Mouse (Mus musculus): ENCODE results near the gene Ick. TPM values are rescaled to one million over a fixed set of nuclear protein-coding genes. Genes with fewer than 3 reads are reported as not detected.
"Not testable (repeated sequence)": the region's sequence is repeated elsewhere in the genome, so short reads cannot be mapped to it uniquely, and the experiment has no call there.

The Ick gene
- total RNA-seq, 2 experiments from 2014 or later = 11.1 to 13.2 TPM

- no peak for DNase-seq
- intact Hi-C loops (cut with DNase I; ENCODE audit: low total_unique reads) = no loop called here
Observed at GRCm38 (mm10) chr9:78176831-78177230, 67.8 kb downstream of the Ick start.

DNA sequence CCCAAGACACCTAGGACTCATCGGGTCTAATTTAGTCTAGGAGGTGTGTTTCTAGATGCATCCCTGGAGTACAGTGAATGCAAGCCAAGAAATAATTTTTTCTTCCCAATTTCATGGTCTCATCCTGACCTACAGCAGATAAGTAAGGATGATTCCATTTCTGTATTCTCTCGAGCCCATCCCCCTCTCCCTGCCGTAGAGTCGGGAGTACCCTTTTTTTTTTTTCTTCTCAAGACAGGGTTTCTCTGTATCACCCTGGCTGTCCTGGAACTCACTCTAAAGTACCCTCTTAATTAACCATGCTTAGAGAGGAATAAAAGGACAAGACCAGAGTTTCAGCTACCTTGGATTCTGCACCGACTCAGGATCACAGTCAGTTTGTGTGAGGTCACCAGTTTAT, 69.2 kb downstream of the Ick start:
- DNase-seq = no peak
- intact Hi-C loops (cut with DNase I; ENCODE audit: low total_unique reads) = no loop called here

DNA sequence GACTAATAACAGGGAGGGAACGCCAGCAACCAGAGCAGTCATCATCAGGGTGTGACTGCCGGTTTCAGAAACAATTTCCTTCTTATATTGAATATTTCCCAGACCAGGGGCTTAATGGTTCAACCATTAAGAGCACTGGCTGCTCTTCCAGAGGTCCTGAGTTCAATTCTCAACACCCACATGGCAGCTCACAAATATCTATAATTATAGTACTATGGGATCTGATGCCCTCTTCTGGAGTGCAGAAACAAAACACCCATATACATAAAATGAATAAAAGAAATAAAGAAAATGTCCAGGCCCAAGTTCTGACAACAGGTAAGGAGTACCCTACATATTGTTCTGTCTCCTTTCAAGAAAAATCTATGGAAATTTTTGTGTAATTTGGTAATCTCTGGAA, 70.1 kb downstream of the Ick start:
- DNase-seq = no peak
- intact Hi-C loops (cut with DNase I; ENCODE audit: low total_unique reads) = no loop called here

- DNase-seq; intact Hi-C loops (cut with DNase I; ENCODE audit: low total_unique reads): not testable (repeated sequence)
Observed at GRCm38 (mm10) chr9:78182474-78182873, 73.5 kb downstream of the Ick start, which contains the start of gene Gsta4. Gene Gsta4, plus strand, starts transcription at chr9:78182774.

DNA sequence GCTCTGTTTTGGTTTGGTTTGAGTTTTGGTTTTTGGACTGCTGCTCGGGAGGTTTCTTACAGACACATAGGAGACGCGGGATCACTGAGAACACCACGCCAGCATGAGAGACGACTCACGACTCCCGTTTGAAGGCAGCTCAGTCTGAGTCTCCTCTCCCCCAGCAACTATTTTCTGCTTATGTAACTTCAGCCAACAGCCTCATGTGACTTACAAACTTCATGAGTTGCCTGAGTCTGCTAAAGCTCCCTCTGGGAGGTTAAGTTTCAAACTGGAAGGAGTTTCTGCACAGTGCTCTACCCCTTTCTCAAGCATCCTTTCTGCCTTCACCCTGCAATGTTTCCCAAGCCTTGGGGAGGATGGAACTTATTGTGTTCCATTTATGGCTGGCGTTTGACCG, 76.7 kb downstream of the Ick start:
- intact Hi-C loops (cut with DNase I; ENCODE audit: low total_unique reads) = no loop called here
- DNase-seq = no peak

GRCm38 (mm10) chr9:78188910-78189309, 79.9 kb downstream of the Ick start:
- intact Hi-C loops (cut with DNase I; ENCODE audit: low total_unique reads) = no loop called here
- DNase-seq = no peak

DNA sequence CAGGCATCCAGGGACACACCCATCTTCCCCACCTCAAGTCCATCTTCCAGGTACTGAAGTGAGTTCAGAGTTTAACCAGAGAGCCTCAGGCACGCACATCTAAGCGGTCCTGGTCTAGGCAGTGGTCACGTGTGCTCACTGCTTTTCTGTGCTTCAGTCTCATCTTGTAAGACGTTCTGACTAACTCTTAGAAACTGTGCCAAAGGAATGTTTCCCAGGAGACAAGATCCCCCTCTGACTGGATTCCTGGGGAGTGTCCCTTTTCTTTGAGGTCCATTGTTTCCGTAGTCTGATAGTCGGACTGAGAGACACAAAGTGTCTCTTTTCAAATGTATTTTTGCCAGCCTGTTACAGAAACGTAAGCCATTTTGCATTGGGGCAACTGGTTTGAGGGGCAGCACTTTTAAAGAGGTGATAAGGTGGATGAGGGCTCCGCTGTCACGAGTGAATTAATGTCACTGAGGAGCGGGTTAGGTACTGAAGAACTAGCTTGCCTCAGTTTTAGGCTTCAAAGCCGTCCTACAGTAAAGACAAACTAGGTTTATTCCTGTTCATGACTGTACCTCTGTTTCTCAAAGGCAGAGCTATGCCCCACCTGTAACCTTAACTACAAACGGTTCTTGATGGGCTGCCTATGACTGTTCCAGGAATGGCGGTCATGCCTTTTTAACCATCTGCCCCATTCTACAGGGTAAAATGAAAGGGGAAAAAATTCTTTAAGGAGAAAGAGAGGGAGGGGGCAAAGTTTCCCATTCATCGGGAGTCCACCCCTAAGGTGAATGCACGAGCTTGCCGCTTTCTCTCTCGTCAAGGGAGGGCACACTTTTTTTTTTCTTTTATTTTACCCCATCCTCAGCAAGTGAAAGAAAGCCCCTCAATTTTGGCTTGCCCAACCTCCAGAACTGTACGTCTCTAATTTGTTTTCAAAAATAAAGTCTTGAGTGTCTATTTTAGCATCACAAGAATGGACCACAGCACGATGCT, 82.0 kb downstream of the Ick start:
- intact Hi-C loops (cut with DNase I; ENCODE audit: low total_unique reads) = no loop called here
- DNase-seq = no peak

GRCm38 (mm10) chr9:78191736-78192135, 82.7 kb downstream of the Ick start:
- intact Hi-C loops (cut with DNase I; ENCODE audit: low total_unique reads) = no loop called here
- DNase-seq = peak; percentile 45

GRCm38 (mm10) chr9:78193902-78194597, 85.1 kb downstream of the Ick start:
- intact Hi-C loops (cut with DNase I; ENCODE audit: low total_unique reads) = no loop called here

GRCm38 (mm10) chr9:78195034-78195433, 86.0 kb downstream of the Ick start:
- DNase-seq = no peak
- intact Hi-C loops (cut with DNase I; ENCODE audit: low total_unique reads) = no loop called here

More at GRCm38 (mm10) chr9:78193902-78194597, 85.1 kb downstream of the Ick start:
- peak; percentile 29 for DNase-seq

- intact Hi-C loops (cut with DNase I; ENCODE audit: low total_unique reads) = no loop called here
Observed at GRCm38 (mm10) chr9:78197801-78198200, 88.8 kb downstream of the Ick start.

GRCm38 (mm10) chr9:78204194-78204593, 95.2 kb downstream of the Ick start:
- intact Hi-C loops (cut with DNase I; ENCODE audit: low total_unique reads) = no loop called here

More at GRCm38 (mm10) chr9:78197801-78198200, 88.8 kb downstream of the Ick start:
- no peak for DNase-seq

DNA sequence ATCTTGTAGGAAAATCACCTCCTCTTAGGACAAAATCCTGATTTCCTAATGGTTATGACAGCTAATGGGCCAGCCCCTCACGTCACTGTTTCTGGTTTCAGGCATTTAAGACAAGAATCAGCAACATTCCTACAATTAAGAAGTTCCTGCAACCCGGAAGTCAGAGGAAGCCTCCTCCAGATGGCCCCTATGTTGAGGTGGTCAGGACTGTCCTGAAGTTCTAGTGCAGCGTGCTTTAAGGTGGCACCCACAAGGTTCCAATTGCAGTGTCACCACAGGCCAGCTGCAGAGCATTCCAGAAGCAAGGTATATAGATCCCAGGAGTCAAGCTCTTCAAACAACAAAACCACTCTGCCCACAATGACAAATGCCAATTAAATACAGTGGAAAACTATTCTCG, 100.0 kb downstream of the Ick start:
- intact Hi-C loops (cut with DNase I; ENCODE audit: low total_unique reads) = no loop called here
- no peak for DNase-seq

More at GRCm38 (mm10) chr9:78204194-78204593, 95.2 kb downstream of the Ick start:
- no peak for DNase-seq

DNA sequence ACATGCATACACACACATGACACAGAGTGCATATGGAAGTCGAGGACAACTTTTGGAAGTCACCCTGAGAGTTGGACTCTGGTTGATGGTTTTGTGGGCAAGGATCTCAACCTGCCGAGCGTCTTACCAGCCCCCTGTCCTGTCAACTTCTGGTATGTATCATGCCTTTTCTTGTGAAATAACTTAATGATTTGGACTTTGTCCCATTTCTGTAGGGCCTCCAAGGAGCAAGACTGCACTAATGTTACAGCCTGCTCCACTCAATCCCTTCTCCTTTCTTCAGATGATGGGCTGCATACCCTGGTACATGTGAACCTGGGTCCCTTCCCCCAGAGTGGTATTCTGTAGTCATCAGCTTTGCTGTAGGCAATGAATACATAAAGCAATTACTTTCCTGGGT, 101.1 kb downstream of the Ick start:
- DNase-seq = no peak
- intact Hi-C loops (cut with DNase I; ENCODE audit: low total_unique reads) = no loop called here

DNA sequence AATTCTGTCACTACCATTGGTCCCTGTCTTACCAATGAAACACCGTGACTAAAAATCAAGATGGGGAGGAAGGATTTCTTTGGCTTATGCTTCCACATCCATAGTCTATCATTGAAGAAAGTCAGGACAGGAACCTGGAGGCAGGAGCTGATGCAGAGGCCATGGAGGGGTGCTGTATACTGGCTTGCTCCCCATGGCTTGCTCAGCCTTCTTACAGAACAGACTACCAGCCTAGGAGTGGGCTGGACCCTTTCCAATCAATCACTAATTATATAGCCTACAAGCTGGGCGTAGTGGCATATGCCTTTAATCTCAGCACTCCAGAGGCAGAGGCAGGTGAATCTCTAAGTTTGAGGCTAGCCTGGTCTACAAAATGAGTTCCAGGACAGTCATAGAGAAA, 101.8 kb downstream of the Ick start:
- DNase-seq = no peak
- intact Hi-C loops (cut with DNase I; ENCODE audit: low total_unique reads) = no loop called here

DNA sequence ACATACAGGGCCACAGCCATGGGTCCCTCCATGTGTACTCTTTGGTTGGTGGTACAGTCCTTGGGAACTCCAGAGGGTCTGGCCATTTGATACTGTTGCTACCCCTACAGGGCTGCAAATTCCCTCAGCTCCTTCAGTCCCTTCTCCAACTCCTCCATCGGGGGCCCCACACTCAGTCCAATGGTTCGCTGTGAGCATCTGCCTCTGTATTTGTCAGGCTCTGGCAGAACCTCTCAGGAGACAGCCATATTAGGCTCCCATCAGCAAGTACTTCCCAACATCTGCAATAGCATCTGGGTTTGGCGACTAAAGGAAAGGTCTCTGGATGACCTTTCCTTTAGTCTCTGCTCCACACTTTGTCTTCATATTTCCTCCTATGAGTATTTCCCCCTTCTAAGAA, 102.5 kb downstream of the Ick start:
- intact Hi-C loops (cut with DNase I; ENCODE audit: low total_unique reads) = no loop called here
- no peak for DNase-seq

- intact Hi-C loops (cut with DNase I; ENCODE audit: low total_unique reads) = no loop called here
- no peak for DNase-seq
Observed at GRCm38 (mm10) chr9:78212341-78213049, 103.5 kb downstream of the Ick start.

- no peak for DNase-seq
- intact Hi-C loops (cut with DNase I; ENCODE audit: low total_unique reads) = no loop called here
Observed at GRCm38 (mm10) chr9:78217074-78217473, 108.1 kb downstream of the Ick start.
